Mouse (Mus musculus): Measurements from ENCODE around the gene Atg9a.
A peak's percentile ranks its signal among the peaks of the same experiment; 100 is the strongest.
"Not testable (repeated sequence)": the region's sequence is repeated elsewhere in the genome, so short reads cannot be mapped to it uniquely, and the experiment has no call there.

Atg9a gene

GRCm38 (mm10) chr1:75191622-75192402 is at the start of gene Atg9a, which contains the start of gene Ankzf1:
Gene Atg9a, minus strand, starts transcription at chr1:75192196.
Gene Ankzf1, plus strand, starts transcription at chr1:75192151.
- DNase-seq = peak; percentile 99

GRCm38 (mm10) chr1:75239591-75239990 is 47.6 kb upstream of the Atg9a start:
- peak; percentile 89 for DNase-seq

- DNase-seq = peak; percentile 91
These were observed 44.4 kb upstream of the Atg9a start, which contains the start of gene Dnajb2 for GRCm38 (mm10) chr1:75236117-75237050. Gene Dnajb2, plus strand, starts transcription at chr1:75236406.

- peak; percentile 85 for DNase-seq
These were observed 42.6 kb upstream of the Atg9a start for GRCm38 (mm10) chr1:75234606-75235005.

GRCm38 (mm10) chr1:75232489-75232888 is 40.5 kb upstream of the Atg9a start:
- not testable (repeated sequence) for DNase-seq

- no peak for DNase-seq
These were observed 39.7 kb upstream of the Atg9a start, which contains the start of gene A630095N17Rik for GRCm38 (mm10) chr1:75231664-75232152. Gene A630095N17Rik, minus strand, starts transcription at chr1:75232102.

GRCm38 (mm10) chr1:75231224-75231623 is 39.2 kb upstream of the Atg9a start:
- no peak for DNase-seq

- DNase-seq = no peak
These were observed 38.5 kb upstream of the Atg9a start for GRCm38 (mm10) chr1:75230335-75230994.

GRCm38 (mm10) chr1:75229158-75229557 is 37.2 kb upstream of the Atg9a start:
- DNase-seq = no peak

GRCm38 (mm10) chr1:75227653-75228052 is 35.7 kb upstream of the Atg9a start:
- DNase-seq = no peak

- DNase-seq = no peak
These were observed 34.1 kb upstream of the Atg9a start for GRCm38 (mm10) chr1:75226138-75226537.

- no peak for DNase-seq
These were observed 33.5 kb upstream of the Atg9a start for GRCm38 (mm10) chr1:75225473-75225872.

GRCm38 (mm10) chr1:75223532-75223931 is 31.5 kb upstream of the Atg9a start:
- no peak for DNase-seq

- no peak for DNase-seq
These were observed 30.9 kb upstream of the Atg9a start for GRCm38 (mm10) chr1:75222926-75223325.

GRCm38 (mm10) chr1:75221538-75221937 is 29.5 kb upstream of the Atg9a start:
- no peak for DNase-seq

GRCm38 (mm10) chr1:75219531-75219930 is 27.5 kb upstream of the Atg9a start, which contains the start of gene Tuba4a:
Gene Tuba4a, minus strand, starts transcription at chr1:75219865.
- no peak for DNase-seq

GRCm38 (mm10) chr1:75219078-75219477 is 27.1 kb upstream of the Atg9a start:
- DNase-seq = peak; percentile 92

- peak; percentile 82 for DNase-seq
These were observed 26.4 kb upstream of the Atg9a start for GRCm38 (mm10) chr1:75218227-75219001.

GRCm38 (mm10) chr1:75217893-75218226 is 25.9 kb upstream of the Atg9a start:
- no peak for DNase-seq

GRCm38 (mm10) chr1:75216797-75217585 is 25.0 kb upstream of the Atg9a start:
- DNase-seq = no peak

- DNase-seq = no peak
These were observed 23.8 kb upstream of the Atg9a start for GRCm38 (mm10) chr1:75215785-75216184.

Measured in layer of hippocampus, adult 9-11 months (tissue).